In the genomic region with DNA sequence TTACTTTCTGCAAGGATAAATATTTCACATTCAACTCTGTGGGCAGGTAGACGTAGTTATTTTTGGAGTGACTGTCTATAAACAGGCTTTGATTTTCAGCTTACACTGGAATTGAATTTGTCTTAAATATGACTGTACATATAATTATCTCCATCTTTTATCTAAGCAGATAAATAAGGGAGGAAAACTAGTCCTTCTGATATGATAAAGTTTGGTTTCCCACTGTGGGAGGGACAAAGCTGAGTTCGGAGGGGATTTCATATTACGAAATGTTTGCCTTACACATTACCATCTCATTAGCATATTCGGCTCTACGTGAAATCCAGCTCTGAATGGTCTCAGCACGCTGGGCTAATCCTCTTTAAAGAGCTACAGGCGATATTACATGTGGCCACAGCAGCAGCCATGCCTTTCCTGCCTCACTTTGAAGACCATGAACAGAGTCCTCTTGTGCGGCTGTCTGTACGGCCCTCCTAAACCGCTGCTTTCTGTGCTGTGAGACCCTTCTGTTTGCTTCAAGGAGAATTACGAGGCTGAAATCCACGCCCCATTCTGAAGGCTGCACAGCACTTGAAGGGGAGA, we compare ENCODE assay signal across 10 mouse cellular contexts. TPM values are rescaled to one million over a fixed set of nuclear protein-coding genes. Genes with fewer than 3 reads are reported as not detected.
A peak's percentile ranks its signal among the peaks of the same experiment; 100 is the strongest.
DNase-seq lines count a peak whose midpoint lies in the region; ATAC-seq and TF ChIP-seq lines count a peak whose summit lies in the region.
"Had no signal": no experiment of that assay in that cellular context is flagged by ENCODE, and none has a peak within 500 bp of the region (broad histone marks: within the 10 kb centered on the region; RNA-seq: fewer than 3 reads in every experiment).

No protein-coding gene starts in this region.

- H3K4me2 ChIP-seq in forebrain, embryonic 15.5 days (replicated peaks): peak overlapping the region; percentile 44

- H3K36me3 ChIP-seq in megakaryocyte, embryonic 14.5 days (replicated peaks; ENCODE audit: low read length): peaks cover 3% of the 10 kb centered on the region
- no peaks in the 10 kb centered on the region for H3K36me3 ChIP-seq in forebrain, embryonic 15.5 days
- no peaks in the 10 kb centered on the region for H3K36me3 ChIP-seq in midbrain, embryonic 10.5 days

- H3K27ac ChIP-seq in forebrain, embryonic 15.5 days (replicated peaks): peak overlapping the region; percentile 89
- peak overlapping the region; percentile 84 for H3K27ac ChIP-seq in midbrain, embryonic 10.5 days (replicated peaks)
- H3K27ac ChIP-seq in left cerebral cortex, adult 2 months: no peak overlapping the region
- H3K27ac ChIP-seq: liver, embryonic 14.5 days had no signal

- peaks cover 26% of the 10 kb centered on the region for H3K27me3 ChIP-seq in megakaryocyte, embryonic 14.5 days (replicated peaks)
- H3K27me3 ChIP-seq in forebrain, embryonic 15.5 days: peaks cover 9% of the 10 kb centered on the region; the same call in 1 of the 2 replicates
- peaks cover 92% of the 10 kb centered on the region for H3K27me3 ChIP-seq in midbrain, embryonic 10.5 days (ENCODE audit: low read depth, poor library complexity, severe bottlenecking)

- H3K9ac ChIP-seq in forebrain, embryonic 15.5 days (replicated peaks): peak overlapping the region; percentile 22; the same call in 1 of the 2 replicates
- H3K9ac ChIP-seq: liver, embryonic 14.5 days had no signal

- ATAC-seq in megakaryocyte, adult 5-6 weeks (ENCODE audit: poor library complexity, severe bottlenecking): no peak
- ATAC-seq in forebrain, embryonic 15.5 days (replicated peaks): peak; percentile 56
- ATAC-seq in CD4-positive, CD25-positive, alpha-beta regulatory T cell, adult 4 months: no peak

- 2% methylated on average over 12 of the region's 12 CpGs for WGBS in forebrain, embryonic 15.5 days
- 5% methylated on average over 12 of the region's 12 CpGs for WGBS in midbrain, embryonic 10.5 days

- peaks cover 8% of the 10 kb centered on the region for H3K9me3 ChIP-seq in megakaryocyte, embryonic 14.5 days
- H3K9me3 ChIP-seq in forebrain, embryonic 15.5 days: no peaks in the 10 kb centered on the region
- H3K9me3 ChIP-seq in midbrain, embryonic 10.5 days (replicated peaks): 0 out of 2 replicates have a peak, but pooled peaks cover 3% of the 10 kb centered on the region

- peaks cover 6% of the 10 kb centered on the region; the same call in 1 of the 2 replicates for H3K4me1 ChIP-seq in megakaryocyte, embryonic 14.5 days
- H3K4me1 ChIP-seq in forebrain, embryonic 15.5 days: peaks cover 41% of the 10 kb centered on the region
- peaks cover 62% of the 10 kb centered on the region for H3K4me1 ChIP-seq in midbrain, embryonic 10.5 days

- peak; percentile 72 for DNase-seq in midbrain, embryonic 10.5 days (ENCODE audit: low spot score)
- no peak for DNase-seq in left cerebral cortex, adult 2 months (ENCODE audit: extremely low spot score in 1 of 2, low spot score in 2 of 2)
- DNase-seq in thymus, postnatal 36 days: no peak
- DNase-seq: kidney, adult 2 months; thymus, adult 18-20 months had no signal

- H3K4me3 ChIP-seq in megakaryocyte, embryonic 14.5 days (replicated peaks): peak overlapping the region; percentile 4
- peak overlapping the region; percentile 27; the same call in 1 of the 2 replicates for H3K4me3 ChIP-seq in forebrain, embryonic 15.5 days
- H3K4me3 ChIP-seq in midbrain, embryonic 10.5 days: peak overlapping the region; percentile 44
- no peak overlapping the region for H3K4me3 ChIP-seq in left cerebral cortex, adult 2 months

- TF ChIP-seq CTCF in left cerebral cortex, adult 2 months (IDR thresholded peaks at IDR 0.05): no peak

- intact Hi-C loops in left cerebral cortex, adult 2 months (cut with DNase I): no loop called here

RNA-seq across cellular contexts. Expression of gene Alpk1, which starts 30.3 kb away (rescaled TPM):
- polyA plus RNA-seq in megakaryocyte, embryonic 14.5 days (2012; ENCODE audit: insufficient read depth, low replicate concordance): 0.25 TPM in 1 of 2 replicates, not detected in the other
- total RNA-seq in megakaryocyte, adult 5-6 weeks (2015): 15.5 and 17.8 TPM in 2 replicates
- total RNA-seq in megakaryocyte, adult 5-6 weeks (2017): 28.7 and 35.1 TPM in 2 replicates
- 0.78 and 1.0 TPM in 2 replicates for polyA plus RNA-seq in forebrain, embryonic 15.5 days (2015; fragmentation: Nextera tagmentation; extraction: Ambion mirVana)
- polyA plus RNA-seq in midbrain, embryonic 10.5 days (2016; fragmentation: Nextera tagmentation; extraction: Ambion mirVana): 0.95 and 0.98 TPM in 2 replicates
- total RNA-seq in left cerebral cortex, adult 2 months (2021): 1 to 10 TPM; 4.6 to 5.5 TPM
- polyA plus RNA-seq in CD4-positive, CD25-positive, alpha-beta regulatory T cell, adult 4 months (2017; shearing (Covaris generic)): 1 to 10 TPM in 1 of 2 experiments, under 1 TPM in 1; 0.70 to 1.9 TPM

RNA-seq across cellular contexts. Expression of gene Tifa, which starts 39.5 kb away (rescaled TPM):
- polyA plus RNA-seq in megakaryocyte, embryonic 14.5 days (2012; ENCODE audit: insufficient read depth, low replicate concordance): 131 and 222 TPM in 2 replicates
- 111 and 137 TPM in 2 replicates for total RNA-seq in megakaryocyte, adult 5-6 weeks (2015)
- total RNA-seq in megakaryocyte, adult 5-6 weeks (2017): 111 and 121 TPM in 2 replicates
- polyA plus RNA-seq in forebrain, embryonic 15.5 days (2015; fragmentation: Nextera tagmentation; extraction: Ambion mirVana): 4.8 and 5.5 TPM in 2 replicates
- 2.1 and 3.0 TPM in 2 replicates for polyA plus RNA-seq in midbrain, embryonic 10.5 days (2016; fragmentation: Nextera tagmentation; extraction: Ambion mirVana)
- 1 to 10 TPM; 5.8 to 6.4 TPM for total RNA-seq in left cerebral cortex, adult 2 months (2021)
- polyA plus RNA-seq in CD4-positive, CD25-positive, alpha-beta regulatory T cell, adult 4 months (2017; shearing (Covaris generic)): under 1 TPM in 1 of 2 experiments, not detected in 1; 0.38 TPM

Comparison
In these comparisons a context has a peak if more than half of its experiments do, and no peak if none do; other contexts are left out.
1. RNA of gene Tifa, which starts 39.5 kb away (polyA plus RNA-seq): 131 to 222 TPM in megakaryocyte, embryonic 14.5 days; 4.8 to 5.5 TPM in forebrain, embryonic 15.5 days, 2.1 to 3.0 TPM in midbrain, embryonic 10.5 days and 0.38 TPM in CD4-positive, CD25-positive, alpha-beta regulatory T cell, adult 4 months; every median in the first group is over 10 times any median in the second.